Mouse (Mus musculus) testis, adult 2 months (tissue): ENCODE measurements around the gene Phkb. TPM values are rescaled to one million over a fixed set of nuclear protein-coding genes. Genes with fewer than 3 reads are reported as not detected.
A peak's percentile ranks its signal among the peaks of the same experiment; 100 is the strongest.
"Not testable (repeated sequence)": the region's sequence is repeated elsewhere in the genome, so short reads cannot be mapped to it uniquely, and the experiment has no call there.

Source experiments
- H3K27ac ChIP-seq: fragments of 200-500 bp; 2 replicates; pipeline ENCODE4 v1.5.1; 2012; ENCODE audit warnings: low read depth, low read length; ENCODE audit not compliant: control insufficient read depth, insufficient read depth
- H3K27me3 ChIP-seq: fragments of 200-500 bp; 2 replicates; pipeline ENCODE4 v1.6.1; 2012; ENCODE audit warnings: mild to moderate bottlenecking, low read length, moderate library complexity; ENCODE audit not compliant: control insufficient read depth, insufficient read depth
- H3K36me3 ChIP-seq: fragments of 200-500 bp; 2 replicates; pipeline ENCODE4 v1.6.1; 2012; ENCODE audit warnings: mild to moderate bottlenecking, low read length; ENCODE audit not compliant: control insufficient read depth, insufficient read depth
- H3K4me1 ChIP-seq: fragments of 200-500 bp; 2 replicates; pipeline ENCODE4 v1.6.1; 2012; ENCODE audit warnings: low read length; ENCODE audit not compliant: control insufficient read depth, insufficient read depth
- H3K4me3 ChIP-seq: fragments of 200-500 bp; 2 replicates; pipeline ENCODE4 v1.5.1; 2012; ENCODE audit warnings: low read depth, mild to moderate bottlenecking, low read length, moderate library complexity, mixed read lengths; ENCODE audit not compliant: control insufficient read depth
- CTCF ChIP-seq: fragments of 200-500 bp; IDR thresholded peaks from 2 replicates; pipeline ENCODE4 v1.5.1; 2012; ENCODE audit warnings: low read depth, mild to moderate bottlenecking, inconsistent platforms, low read length, moderate library complexity; ENCODE audit not compliant: control insufficient read depth, insufficient read depth, insufficient replicate concordance
- POLR2A ChIP-seq: fragments of 200-500 bp; IDR thresholded peaks from 2 replicates; pipeline ENCODE4 v1.6.1; 2012; ENCODE audit warnings: low read depth, mild to moderate bottlenecking, inconsistent platforms, low read length, moderate library complexity; ENCODE audit not compliant: control insufficient read depth
- polyA plus RNA-seq: library from polyadenylated mRNA; depleted of rRNA; stranded (reverse); fragments of >200 nt; gene quantifications from 2 replicates; pipeline ENCODE4 v1.2.3, GENCODE M21; 2012

Phkb gene
- polyA plus RNA-seq, 1 experiment = 2.9 TPM

GRCm38 (mm10) chr8:85845887-85846286 lies 5.1 kb downstream of the Phkb start:
- Histone ChIP-seq H3K36me3 (no peaks in the 10 kb centered on the region), H3K4me1 (no peaks in the 10 kb centered on the region), H3K4me3 (no peak overlapping the region), H3K27me3 (no peaks in the 10 kb centered on the region), H3K27ac (no peak overlapping the region)
- TF ChIP-seq CTCF = no peak
- no peak for TF ChIP-seq POLR2A

GRCm38 (mm10) chr8:85854220-85855123 lies 13.7 kb downstream of the Phkb start:
- no peaks in the 10 kb centered on the region for H3K27me3 ChIP-seq
- peak overlapping the region; percentile 85 for H3K27ac ChIP-seq
- peak overlapping the region; percentile 76 for H3K4me3 ChIP-seq
- H3K36me3 ChIP-seq = no peaks in the 10 kb centered on the region
- TF ChIP-seq POLR2A (peak; percentile 78; the same call in 1 of the 2 replicates), CTCF (no peak)
- peaks cover 28% of the 10 kb centered on the region for H3K4me1 ChIP-seq

- H3K4me3 ChIP-seq, H3K36me3 ChIP-seq, H3K27me3 ChIP-seq, H3K27ac ChIP-seq: not testable (repeated sequence)
- H3K4me1 ChIP-seq = peaks cover 27% of the 10 kb centered on the region
These were observed 16.6 kb downstream of the Phkb start for GRCm38 (mm10) chr8:85857227-85857896.

- H3K4me1 ChIP-seq = peaks cover 5% of the 10 kb centered on the region; the same call in 1 of the 2 replicates
- TF ChIP-seq CTCF (no peak), POLR2A (no peak)
- no peaks in the 10 kb centered on the region for H3K36me3 ChIP-seq
- no peak overlapping the region for H3K4me3 ChIP-seq
- H3K27me3 ChIP-seq = no peaks in the 10 kb centered on the region
- H3K27ac ChIP-seq = no peak overlapping the region
These were observed 19.9 kb downstream of the Phkb start for GRCm38 (mm10) chr8:85860612-85861011.

- no peak overlapping the region for H3K27ac ChIP-seq
- H3K27me3 ChIP-seq = no peaks in the 10 kb centered on the region
- H3K4me1 ChIP-seq = no peaks in the 10 kb centered on the region
- TF ChIP-seq CTCF (no peak), POLR2A (no peak)
- no peak overlapping the region for H3K4me3 ChIP-seq
- H3K36me3 ChIP-seq = no peaks in the 10 kb centered on the region
These were observed 21.6 kb downstream of the Phkb start for GRCm38 (mm10) chr8:85862381-85862780.

GRCm38 (mm10) chr8:85871660-85872059 lies 30.9 kb downstream of the Phkb start:
- Histone ChIP-seq H3K36me3 (no peaks in the 10 kb centered on the region), H3K4me1 (no peaks in the 10 kb centered on the region), H3K27me3 (no peaks in the 10 kb centered on the region), H3K4me3 (no peak overlapping the region), H3K27ac (no peak overlapping the region)
- TF ChIP-seq CTCF (no peak), POLR2A (no peak)

GRCm38 (mm10) chr8:85877976-85878375 lies 37.2 kb downstream of the Phkb start:
- Histone ChIP-seq H3K4me3 (no peak overlapping the region), H3K4me1 (no peaks in the 10 kb centered on the region), H3K36me3 (no peaks in the 10 kb centered on the region), H3K27ac (no peak overlapping the region), H3K27me3 (no peaks in the 10 kb centered on the region)
- no peak for TF ChIP-seq POLR2A
- no peak for TF ChIP-seq CTCF
